Mouse (Mus musculus) limb, embryonic 15.5 days (tissue): ENCODE results near the gene Msx3. TPM values are rescaled to one million over a fixed set of nuclear protein-coding genes. Genes with fewer than 3 reads are reported as not detected.

ENCODE experiments used
- ATAC-seq: fragments of 200-750 bp; cut with Nextera tagmentation; 2 replicates; pipeline ENCODE4 v1.8.0; 2017; ENCODE audit warnings: low read depth, moderate TSS enrichment; ENCODE audit not compliant: insufficient number of reproducible peaks, low FRiP score, low TSS enrichment
- H3K27ac ChIP-seq: fragments of 300-500 bp; sonication (generic); 2 replicates; pipeline ENCODE4 v1.5.1; 2015; ENCODE audit warnings: moderate library complexity, mild to moderate bottlenecking, inconsistent platforms
- H3K27me3 ChIP-seq: fragments of 300-500 bp; sonication (generic); 2 replicates; pipeline ENCODE4 v1.6.1; 2015; ENCODE audit warnings: inconsistent platforms
- H3K36me3 ChIP-seq: fragments of 300-500 bp; sonication (generic); 2 replicates; pipeline ENCODE4 v1.6.1; 2015; ENCODE audit warnings: inconsistent platforms
- H3K4me1 ChIP-seq: fragments of 300-500 bp; sonication (generic); 2 replicates; pipeline ENCODE4 v1.6.1; 2015; ENCODE audit warnings: inconsistent platforms
- H3K4me2 ChIP-seq: fragments of 300-500 bp; sonication (generic); 2 replicates; pipeline ENCODE4 v1.6.1; 2015; ENCODE audit warnings: mild to moderate bottlenecking, inconsistent platforms
- H3K4me3 ChIP-seq: fragments of 300-500 bp; sonication (generic); 2 replicates; pipeline ENCODE4 v1.5.1; 2015; ENCODE audit warnings: mild to moderate bottlenecking, inconsistent platforms
- H3K9ac ChIP-seq: fragments of 300-500 bp; sonication (generic); 2 replicates; pipeline ENCODE4 v1.6.1; 2015; ENCODE audit warnings: inconsistent platforms
- H3K9me3 ChIP-seq: fragments of 300-500 bp; sonication (generic); 2 replicates; pipeline ENCODE4 v1.6.1; 2016; ENCODE audit warnings: inconsistent platforms
- WGBS: fragments of 180-500 bp; shearing (Covaris S2); methylation state at CpG from one replicate; pipeline ENCODE4 v1.1.7; 2015; 5-methylcytosine and 5-hydroxymethylcytosine counted together
- polyA plus RNA-seq: library from polyadenylated mRNA; unstranded; fragments of >200 nt; fragmentation: Nextera tagmentation; extraction: Ambion mirVana; gene quantifications from 2 replicates; pipeline ENCODE4 v1.2.1, GENCODE M21; 2015

Msx3 gene
- polyA plus RNA-seq, 1 experiment from 2014 or later: not detected

DNA sequence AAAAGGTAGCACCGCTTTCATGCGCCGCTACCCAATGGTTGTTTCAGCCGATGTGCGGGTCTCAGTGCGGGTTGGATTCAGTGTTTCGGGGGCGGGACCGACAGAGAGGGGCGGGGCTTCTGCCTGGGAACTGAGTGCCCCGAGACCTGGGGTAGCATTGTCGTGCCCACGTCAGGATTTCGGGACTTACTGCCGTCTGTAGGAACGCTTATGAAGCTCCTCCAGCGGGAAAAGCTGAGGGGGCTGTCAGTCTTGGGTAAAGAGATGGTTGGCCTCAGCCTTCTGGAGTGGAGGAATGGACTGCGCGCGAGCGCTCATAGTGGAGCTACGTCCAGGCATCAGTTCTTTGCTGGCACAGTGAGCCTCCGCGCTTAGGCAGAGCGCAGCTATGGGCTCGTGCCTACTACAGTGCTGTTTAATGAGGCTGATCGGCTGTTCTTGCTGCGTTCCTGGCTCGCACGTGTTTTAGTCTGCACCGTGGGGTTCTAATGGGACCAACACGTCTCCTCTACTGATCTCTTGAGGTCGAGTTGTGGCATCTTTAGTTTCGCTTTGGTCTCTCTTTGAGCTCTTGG is 313 bp upstream of the Msx3 start:
- Histone ChIP-seq H3K9ac (no peak overlapping the region), H3K4me1 (peaks cover 24% of the 10 kb centered on the region), H3K4me3 (peak overlapping the region; percentile 41), H3K9me3 (no peaks in the 10 kb centered on the region), H3K27me3 (peaks cover 92% of the 10 kb centered on the region), H3K27ac (no peak overlapping the region), H3K4me2 (peak overlapping the region; percentile 86), H3K36me3 (no peaks in the 10 kb centered on the region)
- ATAC-seq: peak; percentile 25; the same call in 1 of the 2 replicates
- under 1% methylated on average over 34 of the region's 34 CpGs for WGBS

- H3K4me3 ChIP-seq: peak overlapping the region; percentile 41
- no peak overlapping the region for H3K9ac ChIP-seq
- under 1% methylated on average over 33 of the region's 33 CpGs for WGBS
- H3K9me3 ChIP-seq: no peaks in the 10 kb centered on the region
- H3K27ac ChIP-seq: no peak overlapping the region
- H3K4me2 ChIP-seq: peak overlapping the region; percentile 86
- no peak for ATAC-seq
- H3K36me3 ChIP-seq: no peaks in the 10 kb centered on the region
- H3K4me1 ChIP-seq: peaks cover 24% of the 10 kb centered on the region
- H3K27me3 ChIP-seq: peaks cover 85% of the 10 kb centered on the region
These were observed 1.0 kb downstream of the Msx3 start for GRCm38 (mm10) chr7:140047811-140048311.

DNA sequence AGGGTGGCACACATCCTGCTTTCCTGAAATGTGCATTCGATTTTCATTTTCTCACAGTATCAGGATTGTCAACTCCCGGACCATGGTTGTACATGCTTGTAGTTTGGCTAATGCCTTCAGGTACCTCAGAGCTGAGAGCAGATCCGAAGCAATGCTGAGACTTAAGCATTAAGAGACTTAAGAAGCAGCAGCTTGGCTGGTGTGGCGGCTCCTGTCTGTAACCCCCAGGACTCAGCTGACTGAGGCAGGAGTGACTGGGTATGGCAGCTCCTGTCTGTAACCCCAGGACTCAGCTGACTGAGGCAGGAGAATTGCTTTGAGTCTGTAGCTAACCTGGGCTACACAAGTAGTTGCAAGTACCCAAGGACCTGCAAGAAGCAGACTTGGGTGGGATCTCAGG is 3.3 kb downstream of the Msx3 start:
- H3K4me3 ChIP-seq: no peak overlapping the region
- H3K9ac ChIP-seq: no peak overlapping the region
- H3K27me3 ChIP-seq: peaks cover 63% of the 10 kb centered on the region
- no peak overlapping the region for H3K4me2 ChIP-seq
- H3K36me3 ChIP-seq: peaks cover 8% of the 10 kb centered on the region; the same call in 1 of the 2 replicates
- ATAC-seq: no peak
- peaks cover 24% of the 10 kb centered on the region for H3K4me1 ChIP-seq
- no peaks in the 10 kb centered on the region for H3K9me3 ChIP-seq
- WGBS: 66% methylated on average over 4 of the region's 4 CpGs
- no peak overlapping the region for H3K27ac ChIP-seq

DNA sequence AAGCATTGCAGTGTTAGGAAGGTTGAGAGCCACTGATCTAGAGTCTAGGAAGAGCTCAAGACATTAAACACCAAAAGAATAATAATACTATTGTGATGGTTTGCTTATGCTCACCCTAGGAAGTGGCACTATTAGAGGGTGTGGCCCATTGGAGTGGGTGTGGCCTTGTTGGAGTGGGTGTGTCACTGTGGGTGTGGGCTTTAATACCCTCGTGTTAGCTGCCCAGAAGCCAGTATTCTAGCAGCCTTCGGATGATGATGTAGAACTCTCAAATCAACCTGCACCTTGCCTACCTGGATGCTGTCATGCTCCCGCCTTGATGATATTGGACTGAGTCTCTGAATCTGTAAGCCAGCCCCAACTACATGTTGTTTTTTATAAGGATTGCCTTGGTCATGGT is 6.2 kb downstream of the Msx3 start:
- H3K9ac ChIP-seq: no peak overlapping the region
- H3K27ac ChIP-seq: no peak overlapping the region
- H3K4me3 ChIP-seq: no peak overlapping the region
- no peaks in the 10 kb centered on the region for H3K9me3 ChIP-seq
- H3K36me3 ChIP-seq: peaks cover 23% of the 10 kb centered on the region
- peaks cover 36% of the 10 kb centered on the region for H3K27me3 ChIP-seq
- peaks cover 3% of the 10 kb centered on the region for H3K4me1 ChIP-seq
- ATAC-seq: no peak
- H3K4me2 ChIP-seq: no peak overlapping the region
- 63% methylated on average over 3 of the region's 3 CpGs for WGBS

DNA sequence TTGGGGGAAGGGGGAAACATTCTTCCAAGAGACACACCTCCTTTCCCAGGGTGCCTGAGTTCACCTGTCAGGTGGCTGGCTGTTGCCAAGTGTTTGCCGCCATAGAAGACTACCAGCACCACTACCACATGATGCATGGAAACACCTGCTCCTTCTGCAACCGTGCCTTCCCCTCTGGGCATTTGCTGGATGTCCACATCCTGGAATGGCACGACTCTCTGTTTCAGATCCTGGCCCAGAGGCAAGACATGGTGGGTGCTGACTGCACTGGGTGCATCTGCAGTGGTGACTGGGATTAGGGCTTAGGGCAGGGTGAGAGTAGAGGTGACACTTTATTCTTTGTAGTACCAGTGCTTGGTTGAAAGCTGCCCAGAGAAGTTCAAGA is 11.7 kb downstream of the Msx3 start:
- 44% methylated on average over 3 of the region's 3 CpGs for WGBS
- ATAC-seq: no peak

GRCm38 (mm10) chr7:140036281-140037170 is 12.4 kb downstream of the Msx3 start, which contains the start of the genes Zfp511 and Tubgcp2:
Gene Zfp511, plus strand, starts transcription at chr7:140036391.
Gene Tubgcp2, minus strand, starts transcription at chr7:140036669.
- Histone ChIP-seq H3K27me3 (no peaks in the 10 kb centered on the region), H3K4me1 (peaks cover 20% of the 10 kb centered on the region), H3K36me3 (peaks cover 42% of the 10 kb centered on the region), H3K4me3 (peak within 1 kb of the TSS; percentile 83), H3K9me3 (no peaks in the 10 kb centered on the region), H3K9ac (peak within 1 kb of the TSS; percentile 87), H3K4me2 (peak within 1 kb of the TSS; percentile 77), H3K27ac (peak within 1 kb of the TSS; percentile 95)
- WGBS: 1% methylated on average over 69 of the region's 69 CpGs
- ATAC-seq: peak; percentile 95

More for the DNA sequence above, 11.7 kb downstream of the Msx3 start:
- peaks cover 20% of the 10 kb centered on the region for H3K4me1 ChIP-seq
- H3K9me3 ChIP-seq: no peaks in the 10 kb centered on the region
- H3K36me3 ChIP-seq: peaks cover 37% of the 10 kb centered on the region
- peak overlapping the region; percentile 77 for H3K4me2 ChIP-seq
- no peaks in the 10 kb centered on the region for H3K27me3 ChIP-seq
- H3K27ac ChIP-seq: no peak overlapping the region
- peak overlapping the region; percentile 83 for H3K4me3 ChIP-seq
- peak overlapping the region; percentile 57 for H3K9ac ChIP-seq

- 12% methylated on average over 7 of the region's 7 CpGs for WGBS
- peaks cover 20% of the 10 kb centered on the region for H3K4me1 ChIP-seq
- H3K4me3 ChIP-seq: peak overlapping the region; percentile 83
- peaks cover 45% of the 10 kb centered on the region for H3K36me3 ChIP-seq
- no peak for ATAC-seq
- H3K9ac ChIP-seq: peak overlapping the region; percentile 87
- H3K4me2 ChIP-seq: peak overlapping the region; percentile 77
- H3K27me3 ChIP-seq: no peaks in the 10 kb centered on the region
- H3K27ac ChIP-seq: peak overlapping the region; percentile 95
- H3K9me3 ChIP-seq: no peaks in the 10 kb centered on the region
These were observed 13.4 kb downstream of the Msx3 start for GRCm38 (mm10) chr7:140035456-140035855.

GRCm38 (mm10) chr7:140033386-140033785 is 15.5 kb downstream of the Msx3 start:
- WGBS: 94% methylated on average over 9 of the region's 9 CpGs
- peaks cover 20% of the 10 kb centered on the region for H3K4me1 ChIP-seq
- H3K4me2 ChIP-seq: no peak overlapping the region
- H3K9me3 ChIP-seq: no peaks in the 10 kb centered on the region
- ATAC-seq: no peak
- no peaks in the 10 kb centered on the region for H3K27me3 ChIP-seq
- H3K4me3 ChIP-seq: no peak overlapping the region
- no peak overlapping the region for H3K9ac ChIP-seq
- peaks cover 49% of the 10 kb centered on the region for H3K36me3 ChIP-seq
- H3K27ac ChIP-seq: no peak overlapping the region

GRCm38 (mm10) chr7:140032366-140032765 is 16.5 kb downstream of the Msx3 start:
- Histone ChIP-seq H3K4me3 (no peak overlapping the region), H3K9ac (no peak overlapping the region), H3K4me2 (no peak overlapping the region), H3K9me3 (no peaks in the 10 kb centered on the region), H3K27me3 (no peaks in the 10 kb centered on the region), H3K36me3 (peaks cover 56% of the 10 kb centered on the region), H3K4me1 (peaks cover 17% of the 10 kb centered on the region), H3K27ac (no peak overlapping the region)
- ATAC-seq: no peak
- 94% methylated on average over 10 of the region's 10 CpGs for WGBS

DNA sequence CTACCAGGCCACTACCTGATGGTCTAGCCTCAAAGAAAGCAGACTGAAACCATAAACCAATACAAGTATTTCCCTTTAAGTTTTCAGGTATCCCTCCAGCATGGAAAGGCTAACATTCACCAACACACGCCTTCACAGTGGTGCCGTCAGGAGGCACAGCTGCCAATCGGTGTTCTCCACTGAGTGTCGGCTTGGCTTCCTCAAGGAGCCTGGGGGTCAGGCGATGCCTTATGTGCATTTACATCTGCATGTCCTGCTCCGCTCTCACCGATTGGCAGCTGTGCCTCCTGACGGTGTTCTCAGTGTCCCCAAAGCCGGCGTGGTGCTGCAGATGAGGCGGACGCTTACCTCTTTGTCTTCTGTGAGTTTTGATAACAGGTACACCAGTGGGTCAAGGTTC is 17.1 kb downstream of the Msx3 start:
- Histone ChIP-seq H3K27me3 (no peaks in the 10 kb centered on the region), H3K27ac (no peak overlapping the region), H3K9me3 (no peaks in the 10 kb centered on the region), H3K9ac (no peak overlapping the region), H3K4me1 (peaks cover 11% of the 10 kb centered on the region), H3K36me3 (peaks cover 56% of the 10 kb centered on the region), H3K4me2 (no peak overlapping the region), H3K4me3 (no peak overlapping the region)
- 92% methylated on average over 12 of the region's 12 CpGs for WGBS
- no peak for ATAC-seq

DNA sequence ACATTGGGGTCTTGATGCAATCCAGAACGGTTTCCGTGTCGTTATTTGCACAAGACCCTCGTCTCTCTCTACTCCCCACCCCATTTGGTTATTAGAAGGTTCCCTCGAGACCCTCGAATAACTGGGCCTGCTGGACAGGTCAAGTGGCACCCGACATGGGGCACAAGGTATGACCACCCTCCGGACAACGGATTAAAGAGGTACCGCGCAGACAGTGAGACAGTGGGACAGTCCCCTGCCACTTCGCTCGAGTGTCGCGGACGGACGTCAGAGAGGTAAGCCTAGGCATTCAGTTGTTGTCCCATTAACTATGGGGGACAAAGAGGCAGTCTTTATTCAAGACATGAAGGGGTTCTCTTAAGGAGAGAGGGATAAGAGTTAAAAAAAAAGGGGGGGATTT is 37.6 kb downstream of the Msx3 start:
- Histone ChIP-seq H3K4me3 (no peak overlapping the region), H3K27ac (no peak overlapping the region), H3K4me2 (no peak overlapping the region), H3K4me1 (no peaks in the 10 kb centered on the region), H3K9me3 (no peaks in the 10 kb centered on the region), H3K9ac (no peak overlapping the region), H3K36me3 (peaks cover 34% of the 10 kb centered on the region), H3K27me3 (no peaks in the 10 kb centered on the region)
- WGBS: 96% methylated on average over 17 of the region's 17 CpGs
- no peak for ATAC-seq

DNA sequence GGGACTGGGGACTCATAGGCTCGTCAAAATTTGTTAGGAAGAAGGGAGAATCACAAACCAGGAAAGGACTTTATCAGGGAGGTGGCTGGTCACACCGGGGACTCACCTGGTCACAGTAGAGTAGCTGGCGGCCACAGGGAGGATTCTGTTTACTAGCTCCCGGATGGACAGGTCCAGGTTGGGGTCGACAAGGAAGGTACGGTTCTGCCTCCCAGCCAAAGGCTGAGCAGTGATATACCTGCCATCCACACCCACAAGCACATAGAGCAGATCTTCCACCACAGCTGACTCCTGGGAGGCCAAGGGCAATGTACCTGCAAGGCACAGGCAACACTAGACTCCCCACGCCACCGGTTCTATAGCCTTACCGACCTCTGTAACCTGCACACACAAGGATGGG is 41.1 kb downstream of the Msx3 start:
- H3K4me2 ChIP-seq: no peak overlapping the region
- no peak for ATAC-seq
- H3K4me1 ChIP-seq: no peaks in the 10 kb centered on the region
- no peak overlapping the region for H3K27ac ChIP-seq
- H3K9ac ChIP-seq: no peak overlapping the region
- no peak overlapping the region for H3K4me3 ChIP-seq
- H3K27me3 ChIP-seq: no peaks in the 10 kb centered on the region
- WGBS: 92% methylated on average over 9 of the region's 9 CpGs
- H3K9me3 ChIP-seq: no peaks in the 10 kb centered on the region
- H3K36me3 ChIP-seq: peaks cover 57% of the 10 kb centered on the region
